Mouse (Mus musculus): ENCODE results near the gene Nmi. TPM values are rescaled to one million over a fixed set of nuclear protein-coding genes. Genes with fewer than 3 reads are reported as not detected.

Gene Nmi
- polyA plus RNA-seq (2014; fragmentation: Illumina TruSeq; extraction: RNeasy Lipid Tissue Mini Kit (QIAGEN cat#74804); ENCODE audit: low read depth, low replicate concordance), result 77.9 TPM

DNA sequence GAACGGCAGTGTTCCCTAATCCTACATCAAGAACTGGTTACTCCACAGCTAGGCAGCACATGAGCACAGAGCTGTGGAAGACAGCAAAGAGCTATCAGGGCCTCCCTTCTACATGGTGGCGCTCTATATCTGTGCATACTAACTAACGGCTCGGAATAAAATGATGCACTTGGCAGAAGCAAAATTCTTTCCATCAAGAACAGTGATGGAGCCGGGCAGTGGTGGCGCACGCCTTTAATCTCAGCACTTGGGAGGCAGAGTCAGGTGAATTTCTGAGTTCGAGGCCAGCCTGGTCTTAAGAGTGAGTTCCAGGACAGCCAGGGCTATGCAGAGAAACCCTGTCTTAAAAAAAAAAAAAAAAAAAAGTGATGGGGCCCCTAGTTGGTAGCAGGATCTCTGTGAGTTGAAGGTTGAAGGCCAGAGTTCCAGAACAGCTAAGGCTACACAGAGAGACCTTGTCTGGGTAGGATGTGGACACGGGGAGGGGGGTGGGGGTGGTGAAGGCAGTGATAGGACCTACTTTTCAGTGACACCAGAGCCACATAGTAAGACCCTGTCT, at the start of gene Nmi:
Gene Nmi, minus strand, starts transcription at position 85 of the 559 bp plus-strand sequence.

DNA sequence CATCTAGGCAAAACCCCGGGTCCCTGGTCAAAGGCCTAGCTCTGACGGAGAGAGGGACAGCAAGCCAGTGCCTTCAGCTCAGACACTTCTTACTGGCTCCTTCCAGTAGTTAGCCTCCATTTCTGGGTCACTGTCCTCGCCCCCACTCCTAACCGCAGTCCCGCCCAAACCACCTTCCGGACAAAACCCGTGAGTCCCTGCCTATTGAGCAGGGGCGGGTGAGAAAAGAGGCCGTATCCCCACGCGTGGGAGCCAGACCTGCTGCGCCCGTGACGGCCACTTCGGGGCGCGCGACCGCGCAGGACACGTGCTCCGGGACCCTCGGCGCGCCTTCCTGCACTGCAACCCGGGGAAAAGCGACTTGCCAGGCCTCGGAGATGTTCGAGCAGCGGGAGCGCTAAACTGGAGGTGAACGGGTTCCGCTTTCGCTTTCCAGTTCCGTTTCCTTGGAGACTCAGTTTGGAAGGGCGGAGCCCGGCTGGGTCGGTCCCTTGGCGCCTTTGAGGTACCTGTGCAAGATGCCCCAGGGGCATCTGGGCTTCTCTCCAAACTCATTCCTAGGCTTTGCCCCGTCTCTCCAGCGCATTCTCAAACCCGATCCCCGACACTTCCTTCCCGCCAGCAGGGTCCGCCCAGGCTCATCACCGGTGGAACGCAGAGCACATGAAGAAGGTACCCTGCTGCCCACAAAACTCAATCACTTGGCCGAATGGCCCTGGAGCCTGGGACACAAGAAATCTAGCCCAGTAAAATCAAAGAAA, 38.5 kb downstream of the Nmi start, which contains the start of gene Rbm43:
Gene Rbm43, minus strand, starts transcription at position 590 of the 761 bp plus-strand sequence.

Other genes with a start within 250 kb of the Nmi start
- gene Rbm43, start 38.3 kb downstream of the Nmi start, polyA plus RNA-seq (2014; fragmentation: Illumina TruSeq; extraction: RNeasy Lipid Tissue Mini Kit (QIAGEN cat#74804); ENCODE audit: low read depth, low replicate concordance), result 31.6 TPM
- gene Tnfaip6, start 64.5 kb upstream of the Nmi start, polyA plus RNA-seq (2014; fragmentation: Illumina TruSeq; extraction: RNeasy Lipid Tissue Mini Kit (QIAGEN cat#74804); ENCODE audit: low read depth, low replicate concordance), result 1.5 TPM
- 57.5 TPM for gene Rif1, start 99.3 kb upstream of the Nmi start, polyA plus RNA-seq (2014; fragmentation: Illumina TruSeq; extraction: RNeasy Lipid Tissue Mini Kit (QIAGEN cat#74804); ENCODE audit: low read depth, low replicate concordance)

All from sigmoid colon, adult 10 weeks (tissue).